Mouse (Mus musculus): ENCODE measurements around the gene Pak1. TPM values are rescaled to one million over a fixed set of nuclear protein-coding genes. Genes with fewer than 3 reads are reported as not detected.

Gene Pak1
- polyA plus RNA-seq, 1 experiment from 2014 or later: 28.8 TPM

DNA sequence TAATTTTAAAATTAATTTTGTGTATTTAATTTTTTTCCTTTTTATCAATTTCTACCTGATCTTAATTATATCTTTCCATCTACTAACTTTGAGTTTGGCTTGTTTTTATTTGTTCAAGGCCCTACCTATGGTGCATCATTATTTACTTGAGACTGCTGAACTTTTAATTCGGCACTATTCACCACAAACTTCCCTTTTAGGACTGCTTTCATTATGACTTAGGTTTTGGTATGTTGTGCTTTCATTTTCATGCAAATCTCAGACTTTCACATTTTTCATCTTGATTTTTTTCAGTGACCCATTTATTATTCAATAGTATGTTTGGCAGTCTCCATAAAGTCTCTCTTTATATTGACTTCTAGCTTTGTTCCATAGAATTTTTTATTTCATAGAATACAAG lies 156.1 kb downstream of the Pak1 start:
- ATAC-seq: no peak
- no peak for TF ChIP-seq CTCF (IDR thresholded peaks at IDR 0.05; ENCODE audit: low read depth)
- 87% methylated on average over 1 of the region's 1 CpGs for WGBS
- H3K27ac ChIP-seq (ENCODE audit: low read depth, low read length): no peak overlapping the region
- no peaks in the 10 kb centered on the region for H3K36me3 ChIP-seq (ENCODE audit: control insufficient read depth, insufficient read depth)
- no peak overlapping the region for H3K9ac ChIP-seq (ENCODE audit: low read depth, low read length)
- H3K9me3 ChIP-seq (ENCODE audit: control insufficient read depth): no peaks in the 10 kb centered on the region
- H3K4me3 ChIP-seq (ENCODE audit: low read depth, low read length): no peak overlapping the region
- no peaks in the 10 kb centered on the region for H3K27me3 ChIP-seq (replicated peaks; ENCODE audit: control insufficient read depth, insufficient read depth, low read length)
- H3K4me1 ChIP-seq (replicated peaks; ENCODE audit: control insufficient read depth, insufficient read depth, low read length): no peaks in the 10 kb centered on the region
- H3K4me2 ChIP-seq (replicated peaks; ENCODE audit: low read depth): no peak overlapping the region

Other genes starting within 250 kb of the Pak1 start
- gene Aamdc, start 209.0 kb upstream of the Pak1 start, polyA plus RNA-seq (2015; fragmentation: Nextera tagmentation; extraction: Ambion mirVana): 86.8 and 97.5 TPM in 2 replicates
- 9.5 and 10.9 TPM in 2 replicates for gene Rsf1, start 208.7 kb upstream of the Pak1 start, polyA plus RNA-seq (2015; fragmentation: Nextera tagmentation; extraction: Ambion mirVana)
- gene Clns1a, start 91.9 kb upstream of the Pak1 start, polyA plus RNA-seq (2015; fragmentation: Nextera tagmentation; extraction: Ambion mirVana): 60.9 and 65.2 TPM in 2 replicates
- gene Aqp11, start 50.3 kb upstream of the Pak1 start, polyA plus RNA-seq (2015; fragmentation: Nextera tagmentation; extraction: Ambion mirVana): 167 and 184 TPM in 2 replicates
- gene Gdpd4, start 131.4 kb downstream of the Pak1 start, polyA plus RNA-seq (2015; fragmentation: Nextera tagmentation; extraction: Ambion mirVana): not detected in 2 replicates